Mouse (Mus musculus): Measurements from ENCODE around the gene Gm4131.

The Gm4131 gene

DNA sequence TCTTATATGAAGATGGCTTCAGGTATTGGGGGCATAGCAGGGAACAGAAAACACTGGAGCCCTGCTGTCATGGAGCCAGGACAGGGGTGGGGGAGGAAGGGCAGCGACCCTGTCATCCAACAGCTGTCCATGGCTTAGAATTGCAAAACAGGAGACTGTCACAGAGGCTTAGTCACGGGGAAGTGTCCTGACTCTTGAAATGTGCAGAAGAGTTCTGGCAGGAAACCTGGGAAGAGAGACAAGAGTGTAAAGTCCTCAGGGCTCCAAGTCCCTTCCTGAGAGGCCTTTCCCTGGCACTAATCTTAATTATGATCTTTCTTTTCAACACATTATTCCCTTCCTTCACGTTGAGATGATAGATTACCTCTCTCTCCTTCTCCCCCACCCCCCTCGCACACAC lies 16.6 kb downstream of the Gm4131 start:
- no peak for DNase-seq (ENCODE audit: low read depth, low spot score)

DNA sequence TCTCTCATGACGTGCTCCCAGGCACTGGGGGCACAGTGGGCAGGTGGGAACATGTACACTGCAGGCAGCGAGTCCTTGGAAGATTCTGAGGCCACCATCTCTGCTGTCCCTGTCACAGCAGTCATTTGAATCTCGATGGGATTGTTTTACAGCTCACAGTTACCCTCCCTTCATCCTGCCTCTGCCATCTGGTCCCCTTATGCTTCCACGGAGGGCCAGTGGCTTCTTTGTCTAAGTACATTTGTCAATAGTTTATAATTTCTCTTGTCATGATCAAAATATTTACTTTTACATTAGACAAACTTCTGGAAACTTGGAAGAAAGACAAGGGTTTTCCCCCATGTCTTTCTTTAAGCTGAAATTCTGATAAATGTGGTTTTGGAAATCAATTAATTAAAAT lies 20.0 kb downstream of the Gm4131 start:
- no peak for DNase-seq (ENCODE audit: low read depth, low spot score)

DNA sequence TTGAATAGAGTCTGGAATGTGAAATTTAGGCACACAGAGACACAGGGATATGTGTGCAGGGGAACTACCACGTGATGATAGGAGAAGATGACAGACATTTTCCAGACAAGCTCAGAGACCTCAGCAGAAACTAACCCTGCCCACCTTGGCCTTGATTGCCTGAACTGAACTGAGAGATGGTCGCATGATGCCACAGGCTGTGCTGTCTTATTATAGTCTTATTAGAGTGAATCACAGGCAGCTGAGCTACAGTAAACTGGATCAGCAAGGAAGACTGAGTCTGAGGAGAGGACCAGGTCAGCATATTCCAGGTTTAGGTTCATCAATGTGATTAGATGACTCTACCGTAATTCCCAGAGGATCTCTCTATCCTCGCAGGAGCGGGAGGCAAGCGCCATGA lies 20.4 kb downstream of the Gm4131 start:
- no peak for DNase-seq (ENCODE audit: low read depth, low spot score)

DNA sequence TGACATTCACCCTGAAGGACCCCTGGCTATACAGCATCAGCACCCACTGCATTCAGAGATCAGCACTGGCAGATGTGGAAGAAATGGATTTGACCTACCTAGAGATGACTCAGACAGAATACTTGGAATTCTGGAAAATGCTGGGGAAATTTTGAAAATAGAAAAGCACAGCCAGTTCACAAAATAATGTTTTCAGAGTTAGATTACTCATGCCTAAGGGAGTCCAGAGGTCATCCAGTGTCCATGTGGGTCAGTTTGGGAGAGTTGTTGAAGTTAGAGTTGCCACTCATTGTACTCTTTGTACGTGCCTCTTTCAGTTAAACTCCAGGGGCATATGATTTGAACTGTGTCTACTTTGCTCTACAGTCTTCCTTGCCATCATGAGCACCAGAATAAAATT lies 25.0 kb downstream of the Gm4131 start:
- no peak for DNase-seq (ENCODE audit: low read depth, low spot score)

DNA sequence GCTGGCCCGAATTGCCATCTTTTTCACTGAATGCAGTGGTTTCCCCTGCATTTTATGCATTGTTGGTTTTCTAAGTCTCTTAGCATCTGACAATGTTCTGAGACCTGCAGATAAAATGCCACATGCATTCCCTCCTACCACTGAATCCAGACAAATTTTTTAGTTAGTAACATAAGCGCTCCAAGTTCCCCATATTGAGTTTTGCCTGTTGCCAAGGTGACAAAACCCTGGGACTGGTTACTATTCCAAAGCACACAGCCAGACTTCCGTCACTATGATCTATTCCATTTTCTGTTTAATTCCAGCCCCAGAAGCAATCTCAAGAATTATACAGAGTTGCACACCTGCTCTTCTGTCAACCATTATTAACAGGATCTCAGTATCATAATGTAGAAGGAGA lies 26.9 kb downstream of the Gm4131 start:
- no peak for DNase-seq (ENCODE audit: low read depth, low spot score)

DNA sequence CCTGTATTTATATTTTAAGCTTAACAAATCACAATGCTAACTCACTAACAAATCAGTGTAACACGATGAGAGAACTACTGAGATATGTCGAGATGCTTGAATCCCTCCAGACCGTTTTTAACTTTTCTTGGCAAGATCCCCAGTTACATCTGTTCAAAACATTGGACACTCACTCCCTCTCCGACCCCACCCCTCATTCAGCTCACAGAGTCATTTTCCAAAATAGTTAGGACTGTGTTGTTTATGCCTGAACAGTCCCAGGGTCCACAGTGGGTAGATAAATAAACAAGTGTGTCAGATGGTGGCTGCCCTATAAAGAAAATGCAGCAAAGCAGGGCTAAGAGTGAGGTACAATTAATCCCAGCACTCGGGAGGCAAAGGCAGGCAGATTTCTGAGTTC lies 29.7 kb downstream of the Gm4131 start:
- no peak for DNase-seq (ENCODE audit: low read depth, low spot score)

DNA sequence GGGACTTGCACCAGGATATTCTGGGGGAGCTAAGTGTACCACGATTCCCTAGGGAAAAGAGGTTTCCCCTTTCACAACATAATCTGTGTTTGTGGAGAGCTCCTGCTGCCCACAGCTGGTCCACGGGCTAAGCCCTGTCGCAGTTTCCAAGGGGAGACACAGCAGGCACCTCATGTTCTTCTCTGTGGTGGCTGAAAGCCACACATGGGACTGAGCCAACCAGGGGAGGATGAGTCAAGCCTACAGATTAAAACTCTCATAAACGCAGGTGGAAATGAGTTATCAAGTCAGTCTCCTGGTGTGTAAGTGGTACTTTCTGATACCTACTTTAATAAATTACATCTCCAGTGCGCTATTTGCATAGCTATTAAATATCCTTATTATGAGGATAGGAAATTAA lies 30.6 kb downstream of the Gm4131 start:
- no peak for DNase-seq (ENCODE audit: low read depth, low spot score)

DNA sequence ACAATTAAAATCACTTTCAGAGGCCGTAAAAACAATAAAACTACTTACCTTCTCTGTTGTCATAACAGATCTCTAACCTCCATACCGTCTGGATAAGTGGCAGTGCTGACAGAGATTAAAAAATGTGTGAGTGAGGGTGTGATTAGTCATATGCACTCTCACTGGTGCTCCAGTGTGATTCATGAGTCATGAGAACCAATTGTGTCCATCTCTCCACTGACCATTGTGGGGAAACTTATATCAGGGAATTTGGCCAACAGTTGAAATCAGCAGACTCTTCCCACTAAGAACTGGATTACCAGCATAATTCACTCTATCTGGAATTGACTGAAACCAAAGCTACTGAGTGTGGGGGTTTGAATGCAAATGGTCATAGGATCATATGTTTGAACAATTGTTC lies 35.8 kb downstream of the Gm4131 start:
- no peak for DNase-seq (ENCODE audit: low read depth, low spot score)

DNA sequence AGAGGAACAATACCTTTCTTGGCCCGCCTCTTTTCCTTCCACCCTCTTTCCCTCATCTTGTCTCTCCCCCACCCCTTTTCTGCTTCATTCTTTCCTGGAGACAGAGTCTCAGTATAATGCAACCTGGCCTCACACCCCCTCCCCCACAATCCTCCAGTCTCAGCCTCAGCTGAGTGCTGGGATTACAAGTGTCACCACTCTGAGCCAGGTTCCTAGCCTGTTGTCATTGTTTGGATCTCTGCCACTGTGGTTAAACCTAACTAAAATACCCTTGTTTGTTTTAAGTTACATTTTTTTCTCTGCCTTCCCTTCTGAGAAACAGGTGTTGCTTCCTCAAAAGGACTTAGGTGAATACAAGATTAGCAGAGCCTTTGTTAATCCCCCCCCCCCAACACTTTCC lies 53.9 kb downstream of the Gm4131 start:
- DNase-seq (ENCODE audit: low read depth, low spot score): no peak

DNA sequence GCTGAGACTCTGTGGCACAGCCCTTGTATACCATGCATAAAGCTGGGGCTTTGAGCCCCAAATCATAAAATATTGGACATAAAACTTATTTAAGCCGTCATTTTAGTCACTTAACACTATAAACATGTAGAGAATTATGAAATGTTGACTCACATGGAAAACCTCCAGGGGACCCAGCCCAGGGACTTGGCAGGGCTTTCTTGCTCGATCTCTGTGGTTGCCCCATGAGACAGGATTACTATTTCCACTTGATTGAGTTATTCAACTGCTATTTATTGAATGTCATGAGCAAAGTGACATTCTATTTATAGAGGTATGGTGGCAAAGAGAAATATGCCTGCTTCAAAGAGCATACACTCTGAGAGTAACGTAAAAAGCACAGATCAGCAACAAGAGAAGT lies 57.4 kb downstream of the Gm4131 start:
- no peak for DNase-seq (ENCODE audit: low read depth, low spot score)

DNA sequence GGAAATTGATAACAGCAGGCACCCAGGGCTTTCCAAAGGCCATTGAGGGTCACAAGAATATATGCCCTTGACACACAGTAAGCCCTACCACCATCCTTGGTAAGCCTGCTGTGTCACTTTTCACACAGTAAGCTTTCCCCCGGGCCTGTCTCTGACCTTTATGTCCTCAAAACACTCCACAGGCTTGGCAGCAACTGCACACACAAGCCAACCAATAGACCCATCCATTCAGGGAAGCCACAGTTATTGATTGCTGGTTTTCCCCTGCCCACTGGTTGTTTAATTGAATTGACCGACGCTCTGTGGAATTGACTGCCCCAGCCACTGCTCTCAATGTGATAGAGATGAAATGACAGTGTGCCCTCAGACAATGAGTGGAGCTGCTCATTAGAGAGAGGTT lies 60.5 kb downstream of the Gm4131 start:
- no peak for DNase-seq (ENCODE audit: low read depth, low spot score)

DNA sequence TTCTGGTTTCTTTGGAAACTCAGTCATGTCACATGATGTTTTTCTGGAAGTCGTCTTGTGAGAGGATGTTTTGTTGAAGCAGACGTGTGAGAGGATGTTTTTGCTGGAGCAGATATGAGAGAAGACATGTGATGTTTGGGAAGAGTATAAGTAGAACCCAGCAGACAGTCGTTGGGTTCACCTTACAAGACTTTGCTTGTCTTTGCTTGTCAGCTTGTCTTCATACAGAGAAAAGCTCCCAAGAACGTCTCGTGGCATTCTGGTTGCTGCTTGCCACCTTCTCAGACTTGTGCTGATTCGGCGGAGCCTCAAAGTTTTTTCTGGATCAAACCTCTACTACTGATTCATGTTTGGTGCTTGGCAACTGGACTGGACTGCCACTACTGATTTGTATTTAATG lies 69.3 kb downstream of the Gm4131 start:
- DNase-seq (ENCODE audit: low read depth, low spot score): no peak

DNA sequence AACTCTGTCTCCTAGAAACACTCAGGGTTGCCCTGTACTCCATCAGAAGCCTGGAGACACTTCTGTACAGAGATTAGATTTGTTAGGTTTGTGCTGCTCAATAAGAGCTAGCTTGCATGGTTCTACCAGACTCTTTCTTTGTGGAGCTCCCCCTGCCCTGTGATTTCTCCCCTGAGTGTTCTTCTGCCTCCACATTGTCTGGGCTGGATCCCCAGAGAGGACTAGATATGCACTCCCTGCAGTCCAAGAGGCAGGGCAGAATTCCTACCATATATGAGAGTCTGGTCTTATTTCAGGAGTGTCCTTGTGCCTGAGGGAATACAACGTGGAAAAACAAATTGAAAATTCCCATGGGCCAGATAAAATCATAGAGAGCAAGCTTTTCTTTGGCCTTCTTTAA lies 70.2 kb downstream of the Gm4131 start:
- no peak for DNase-seq (ENCODE audit: low read depth, low spot score)

DNA sequence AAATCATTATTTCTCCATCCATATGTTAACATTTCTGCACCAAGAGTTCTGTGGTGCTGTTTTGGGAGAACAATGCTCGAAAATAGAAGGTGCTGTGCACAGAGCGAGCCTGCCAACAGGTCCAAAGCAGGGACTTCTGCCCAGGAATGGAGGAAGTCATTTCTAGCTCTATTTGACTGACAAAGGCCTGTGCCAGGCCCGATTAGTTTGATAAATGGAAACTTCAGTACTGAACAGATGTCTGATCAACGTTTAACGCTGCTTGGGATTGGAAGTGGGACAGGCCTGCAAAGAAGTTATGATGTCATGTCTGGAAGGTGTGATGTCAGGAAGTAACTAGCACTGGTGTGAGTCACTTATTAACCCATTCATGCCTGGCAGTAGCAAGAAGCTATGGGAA lies 73.3 kb downstream of the Gm4131 start:
- DNase-seq (ENCODE audit: low read depth, low spot score): no peak

DNA sequence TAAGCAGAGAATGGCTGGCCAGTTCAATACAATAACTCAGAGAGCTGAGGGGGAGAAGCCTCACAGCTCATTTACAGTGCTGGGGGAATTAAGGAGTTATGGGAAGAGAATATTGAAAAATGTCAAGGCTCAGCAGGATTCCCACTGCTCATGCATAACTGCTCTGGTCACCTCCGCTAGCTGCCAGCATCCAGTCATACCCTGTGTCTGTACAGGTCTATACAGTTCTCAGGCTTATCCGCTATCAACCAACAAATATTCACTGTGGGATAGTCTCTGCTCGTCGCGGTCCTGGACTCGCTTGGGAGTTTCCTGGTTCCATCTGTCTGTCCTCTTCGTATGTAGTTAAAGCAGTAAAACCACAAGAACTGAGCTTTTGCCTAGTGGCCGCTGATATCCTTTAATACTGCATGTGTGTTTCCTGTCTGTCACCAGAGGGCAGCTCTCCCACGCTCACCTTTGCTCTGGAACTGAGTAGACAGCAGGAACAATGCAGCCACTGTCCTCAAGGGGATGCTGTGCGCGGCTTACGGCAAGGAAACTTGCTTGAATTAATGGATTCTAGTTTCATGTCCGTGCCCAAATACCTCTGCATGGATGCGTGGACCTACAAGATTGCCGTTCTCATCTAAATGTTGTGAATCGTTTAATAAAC lies 74.4 kb downstream of the Gm4131 start:
- DNase-seq (ENCODE audit: low read depth, low spot score): peak; percentile 64

DNA sequence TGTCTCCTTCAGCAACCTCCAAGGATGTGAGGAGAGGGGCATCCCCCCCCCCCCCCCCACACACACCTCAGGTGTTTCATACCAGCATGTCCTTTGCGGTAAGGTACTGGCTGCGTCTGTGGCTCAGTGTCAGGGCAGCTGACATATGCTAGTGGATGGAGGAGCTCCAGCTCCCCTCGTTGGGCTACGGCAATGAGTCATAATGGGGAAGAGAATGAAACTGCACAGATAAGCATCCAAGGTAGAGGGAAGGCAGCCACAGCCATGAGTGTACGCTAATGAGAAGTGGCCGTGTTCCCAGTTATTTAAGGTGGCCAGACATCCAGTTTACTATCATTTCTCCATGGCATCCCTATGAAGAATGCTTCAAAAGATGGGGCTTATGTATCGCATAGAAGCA lies 78.5 kb downstream of the Gm4131 start:
- DNase-seq (ENCODE audit: low read depth, low spot score): no peak

DNA sequence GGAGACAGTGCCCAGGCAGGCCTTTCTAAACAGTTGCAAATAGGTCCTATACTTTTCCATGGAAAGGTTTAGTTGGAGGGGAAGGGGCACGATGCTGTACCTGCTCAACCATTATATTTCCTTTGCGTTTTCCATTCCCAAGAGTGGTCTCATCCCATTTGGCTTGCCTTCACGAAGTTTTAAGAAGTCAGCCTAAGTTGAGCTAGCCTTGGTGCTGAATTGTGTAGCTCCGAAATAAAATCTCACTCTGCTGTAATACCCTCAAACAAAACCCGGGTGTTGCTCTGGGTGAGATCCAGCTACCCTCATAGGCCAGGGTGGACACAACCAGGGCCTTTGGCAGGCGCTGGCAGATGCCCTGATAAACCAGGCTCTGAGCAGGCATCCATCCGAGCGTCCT lies 85.3 kb downstream of the Gm4131 start:
- DNase-seq (ENCODE audit: low read depth, low spot score): no peak

DNA sequence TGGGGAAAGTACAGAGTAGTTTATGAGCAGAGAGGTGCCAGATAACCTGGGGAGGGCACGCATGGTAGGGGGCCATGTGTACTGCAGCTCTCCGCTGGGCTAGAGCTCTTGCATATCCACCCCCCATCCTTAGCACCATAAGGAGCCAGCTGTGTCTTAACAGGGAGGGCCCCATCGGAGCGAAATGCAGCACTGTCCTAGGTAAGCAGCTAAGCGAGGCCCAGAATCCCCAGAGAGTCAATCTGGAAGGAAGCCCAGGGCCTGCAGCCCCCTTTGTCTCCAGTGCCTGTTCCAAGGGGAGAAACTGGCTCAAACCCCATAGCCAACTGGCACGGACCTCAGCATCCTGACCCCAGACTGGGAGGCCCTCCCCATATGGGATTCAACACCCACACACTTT lies 87.3 kb downstream of the Gm4131 start:
- DNase-seq (ENCODE audit: low read depth, low spot score): no peak

DNA sequence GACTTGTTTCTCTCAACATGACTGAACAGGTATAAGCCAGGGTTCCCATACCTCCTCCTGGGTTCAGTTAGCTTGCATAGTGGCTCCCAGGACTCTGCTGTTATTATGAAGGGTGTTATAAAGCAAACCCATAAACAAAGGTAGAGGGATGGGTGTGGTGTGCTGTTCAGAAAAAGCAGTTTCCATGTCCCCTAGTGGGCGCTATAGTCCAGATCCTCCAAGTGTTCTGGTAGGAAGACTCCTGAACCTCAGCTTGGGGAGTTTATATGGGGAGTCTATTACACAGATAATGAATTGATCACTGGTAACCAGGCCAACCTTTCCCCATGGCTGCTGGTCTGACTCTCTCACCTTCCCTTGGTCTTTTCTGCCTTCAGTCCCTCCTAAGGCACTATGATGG lies 92.2 kb downstream of the Gm4131 start:
- no peak for DNase-seq (ENCODE audit: low read depth, low spot score)

DNA sequence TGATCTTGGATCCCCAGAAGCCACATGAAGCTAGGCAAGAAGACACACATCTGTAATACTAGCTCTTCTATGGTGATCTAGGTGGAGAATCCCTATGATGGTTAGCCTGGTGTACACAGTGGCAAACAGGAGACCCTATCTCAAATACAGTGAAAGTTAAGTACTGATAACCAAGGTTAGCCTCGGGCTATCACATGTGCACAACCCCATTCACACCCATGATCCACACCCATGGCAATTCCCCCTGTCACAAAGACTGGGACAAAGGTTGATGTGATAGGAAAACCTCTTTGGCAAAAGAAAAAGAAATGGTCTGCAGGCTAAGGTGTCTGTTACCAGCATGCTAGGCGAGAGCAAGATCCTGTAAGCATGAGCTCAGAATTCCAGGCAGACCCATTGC lies 94.7 kb downstream of the Gm4131 start:
- DNase-seq (ENCODE audit: low read depth, low spot score): no peak

DNA sequence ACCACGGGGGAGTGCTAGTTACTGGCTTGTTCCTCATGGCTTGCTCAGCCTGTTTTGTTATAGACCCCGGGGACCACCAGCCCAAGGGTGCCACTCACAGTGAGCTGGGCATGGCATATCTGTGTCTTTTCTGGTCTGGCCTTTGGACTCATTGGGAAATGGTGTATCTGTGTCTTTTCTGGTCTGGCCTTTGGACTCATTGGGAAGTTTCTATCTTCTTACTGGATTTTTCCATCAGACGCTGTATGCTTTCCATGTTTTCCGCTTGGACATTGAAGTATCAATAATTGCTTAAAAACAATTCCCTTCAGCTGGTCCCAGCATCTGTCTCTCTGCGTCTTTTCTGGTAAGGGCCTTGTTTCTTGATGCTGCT lies 98.0 kb downstream of the Gm4131 start:
- DNase-seq (ENCODE audit: low read depth, low spot score): no peak

DNA sequence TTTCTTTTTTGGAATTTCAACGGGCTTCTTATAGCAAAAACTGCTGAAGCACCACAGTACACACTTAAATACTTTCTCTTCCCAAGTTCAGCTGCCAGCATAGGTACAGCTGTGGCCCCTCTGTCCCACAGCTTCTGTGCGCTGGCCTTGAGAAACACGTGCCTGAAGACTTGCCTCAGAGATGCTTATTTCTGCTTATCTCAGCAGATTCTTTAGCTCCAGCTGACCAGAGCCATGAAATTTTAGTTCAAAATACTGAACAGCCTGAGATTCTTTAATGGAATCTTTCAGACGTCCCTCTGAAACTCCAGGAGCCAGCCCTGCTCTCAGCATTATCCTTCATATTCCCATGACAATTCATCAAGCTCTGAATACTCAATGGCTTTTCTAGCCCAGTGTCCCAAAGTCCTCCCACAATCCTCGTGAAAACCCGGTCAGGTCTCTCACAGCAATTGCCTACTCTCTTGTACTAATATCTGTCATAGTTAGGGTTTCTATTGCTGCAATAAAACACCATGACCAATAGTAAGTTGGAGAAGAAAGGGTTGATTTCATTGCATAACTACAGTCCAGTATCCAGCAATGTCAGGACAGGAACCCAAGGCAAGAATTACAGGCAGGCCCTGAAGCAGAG lies 98.5 kb downstream of the Gm4131 start:
- no peak for DNase-seq (ENCODE audit: low read depth, low spot score)

DNA sequence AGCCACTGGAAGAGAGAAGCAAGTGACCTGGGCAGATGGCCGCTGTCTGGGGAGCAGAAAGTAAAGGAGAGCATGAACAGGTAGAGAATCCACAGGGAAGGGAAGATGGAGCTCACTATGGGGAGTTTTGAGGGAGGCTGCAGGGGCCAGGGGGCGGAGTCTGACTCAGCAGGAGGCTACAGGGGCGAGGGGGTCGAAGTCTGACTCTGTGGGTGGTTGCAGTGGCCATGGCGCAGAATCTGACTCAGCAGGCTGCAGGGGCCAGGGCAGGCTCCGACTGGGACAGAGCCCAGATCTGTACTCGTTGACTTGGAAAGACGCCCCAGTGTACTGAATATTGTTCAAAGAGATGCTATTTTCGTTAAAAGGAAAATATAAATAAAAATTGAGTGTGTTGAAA lies 101.8 kb downstream of the Gm4131 start:
- no peak for DNase-seq (ENCODE audit: low read depth, low spot score)

DNA sequence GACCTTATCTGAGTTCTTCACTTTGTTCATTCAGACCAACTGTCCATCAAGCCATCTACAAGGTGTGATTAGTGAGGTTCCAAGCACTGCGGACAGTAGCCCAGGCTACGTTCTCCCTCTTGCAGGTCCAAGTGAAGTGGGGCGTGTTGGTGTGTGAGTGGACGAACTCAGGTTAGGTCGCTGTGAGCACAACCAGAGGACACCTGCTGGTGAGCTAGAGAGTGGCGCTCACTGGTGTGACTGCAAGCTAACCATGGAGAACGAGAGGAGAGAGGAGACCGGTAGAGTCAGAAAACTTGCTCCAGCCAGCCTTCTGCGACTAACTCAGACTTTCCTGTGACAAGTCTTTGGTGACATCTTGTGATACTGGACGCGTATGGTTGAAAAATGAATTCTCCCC lies 107.2 kb downstream of the Gm4131 start:
- DNase-seq (ENCODE audit: low read depth, low spot score): no peak
